Mouse (Mus musculus): ENCODE results near the gene Creb3l1.

DNA sequence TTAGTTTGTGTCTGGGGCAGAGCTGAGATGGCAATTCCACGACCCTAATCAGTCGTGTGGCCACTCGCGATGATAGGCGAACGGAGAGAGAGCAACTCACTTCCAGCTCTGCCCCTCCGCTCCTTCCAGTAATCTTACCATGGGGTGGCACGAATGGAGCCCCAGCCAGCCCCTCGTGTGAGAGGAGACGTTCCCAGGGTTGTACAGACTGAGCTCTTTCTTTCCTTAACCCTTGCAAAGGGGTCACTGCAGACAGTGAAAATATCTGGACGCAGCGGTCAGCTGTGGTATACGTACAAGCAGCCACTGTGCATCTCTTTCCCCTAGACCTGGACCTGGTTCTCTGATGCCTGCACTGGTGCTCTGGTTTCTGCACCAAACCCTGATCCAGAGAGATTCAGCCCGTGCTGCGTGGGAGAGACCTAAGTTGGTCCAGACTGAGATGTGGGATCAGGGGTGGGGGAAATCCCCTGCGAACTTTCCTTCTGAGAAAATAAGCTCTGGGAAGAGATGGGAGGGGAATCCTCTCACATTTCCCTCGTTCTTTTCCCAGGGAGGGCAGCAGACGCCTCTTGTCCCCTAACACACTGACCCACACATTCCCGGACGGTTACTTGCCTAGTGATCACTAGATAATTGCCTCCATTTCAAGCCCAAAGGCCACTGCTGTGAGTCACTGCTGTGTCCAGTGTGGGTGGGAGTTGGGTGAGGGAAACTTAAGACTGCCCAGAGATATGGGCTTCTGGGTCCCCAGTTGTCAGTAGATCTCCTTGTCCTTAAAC, 15.5 kb downstream of the Creb3l1 start:
- TF ChIP-seq CTCF (IDR thresholded peaks at IDR 0.05; ENCODE audit: extremely low read depth, insufficient read length, insufficient replicate concordance, low read depth, low read length) (no peak), POLR2A (IDR thresholded peaks at IDR 0.05; ENCODE audit: low read depth, low read length) (no peak)

All from small intestine, adult 2 months (tissue).